Mouse (Mus musculus) C2C12 (cell line): ENCODE results near the gene Cd151.

Source experiments
- CTCF ChIP-seq: IDR thresholded peaks from one replicate; pipeline ENCODE4 v1.5.1; 2011; ENCODE audit not compliant: control insufficient read depth, insufficient read depth, insufficient read length
- USF1 ChIP-seq: IDR thresholded peaks from one replicate; pipeline ENCODE4 v1.6.1; 2011; ENCODE audit warnings: low read depth, mild to moderate bottlenecking, control low read depth, moderate library complexity

- TF ChIP-seq CTCF (no peak), USF1 (no peak)
Observed at GRCm38 (mm10) chr7:141460391-141461113, 6.6 kb upstream of the Cd151 start, which contains the start of gene Cracr2b.
